Comparison of ENCODE assay signal across 15 mouse cellular contexts in genomic region chr11:59743307-59743706, GRCm38 (mm10). TPM values are rescaled to one million over a fixed set of nuclear protein-coding genes. Genes with fewer than 3 reads are reported as not detected.
"Had no signal": no experiment of that assay in that cellular context is flagged by ENCODE, and none has a peak within 500 bp of the region (broad histone marks: within the 10 kb centered on the region; RNA-seq: fewer than 3 reads in every experiment).

No protein-coding gene starts in this region.

- H3K9me3 ChIP-seq: kidney, embryonic 15.5 days; limb, embryonic 15.5 days; liver, embryonic 12.5 days; midbrain, embryonic 10.5 days; midbrain, embryonic 15.5 days; neural tube, embryonic 13.5 days had no signal

- DNase-seq: kidney, postnatal 14 days; lung, embryonic 14.5 days; lung, postnatal 10 days; lung, postnatal 4 days; retina, postnatal 1 day; right cerebral cortex, postnatal 4 days; spleen, adult 18-20 months; thymus, postnatal 36 days had no signal

- H3K4me3 ChIP-seq: kidney, embryonic 15.5 days; limb, embryonic 15.5 days; liver, embryonic 12.5 days; midbrain, embryonic 10.5 days; midbrain, embryonic 15.5 days; neural tube, embryonic 13.5 days had no signal

- H3K9ac ChIP-seq: kidney, embryonic 15.5 days; limb, embryonic 15.5 days; liver, embryonic 12.5 days; lung, embryonic 14.5 days; midbrain, embryonic 15.5 days; neural tube, embryonic 13.5 days had no signal

- H3K4me2 ChIP-seq: kidney, embryonic 15.5 days; limb, embryonic 15.5 days; liver, embryonic 12.5 days; lung, embryonic 14.5 days; midbrain, embryonic 15.5 days; neural tube, embryonic 13.5 days had no signal

- H3K27me3 ChIP-seq: kidney, embryonic 15.5 days; limb, embryonic 15.5 days; liver, embryonic 12.5 days; midbrain, embryonic 15.5 days; neural tube, embryonic 13.5 days had no signal

- H3K4me1 ChIP-seq: kidney, embryonic 15.5 days; limb, embryonic 15.5 days; midbrain, embryonic 10.5 days; midbrain, embryonic 15.5 days; neural tube, embryonic 13.5 days had no signal

- ATAC-seq: liver, embryonic 12.5 days; midbrain, embryonic 15.5 days had no signal

- H3K27ac ChIP-seq: kidney, embryonic 15.5 days; limb, embryonic 15.5 days; liver, embryonic 12.5 days; midbrain, embryonic 10.5 days; midbrain, embryonic 15.5 days; neural tube, embryonic 13.5 days had no signal

RNA-seq across cellular contexts. Expression of gene Pld6, which starts 44.1 kb away (rescaled TPM):
- total RNA-seq: megakaryocyte, adult 5-6 weeks had no signal
